Mouse (Mus musculus): Measurements from ENCODE around the gene Skap1. TPM values are rescaled to one million over a fixed set of nuclear protein-coding genes. Genes with fewer than 3 reads are reported as not detected.

The Skap1 gene
- polyA plus RNA-seq (2012; fragmentation: generic; extraction: Trizol): 0.02 TPM

- no peak within 1 kb of the TSS for H3K4me2 ChIP-seq (ENCODE audit: low read depth)
- H3K36me3 ChIP-seq (ENCODE audit: control insufficient read depth, insufficient read depth): no peaks in the 10 kb centered on the region
- TF ChIP-seq POLR2AphosphoS2 (IDR thresholded peaks at IDR 0.05; ENCODE audit: insufficient read length, low read depth) (no peak), POLR2A (IDR thresholded peaks at IDR 0.05; ENCODE audit: insufficient read length, low read depth) (no peak)
- no peak within 1 kb of the TSS for H3ac ChIP-seq (ENCODE audit: control insufficient read depth, insufficient read length)
- H3K79me2 ChIP-seq (ENCODE audit: control insufficient read depth, insufficient read depth): no peaks in the 10 kb centered on the region
- no peak within 1 kb of the TSS for H3K4me3 ChIP-seq
- peaks cover 75% of the 10 kb centered on the region for H3K27me3 ChIP-seq (ENCODE audit: control insufficient read depth, insufficient read depth, insufficient read length)
Measured at GRCm38 (mm10) chr11:96463986-96464715, at the start of gene Skap1. TSS of gene Skap1 (plus strand) at chr11:96464593.

GRCm38 (mm10) chr11:96421074-96421473 is 43.3 kb upstream of the Skap1 start:
- H3K4me2 ChIP-seq (ENCODE audit: low read depth): no peak overlapping the region
- no peak overlapping the region for H3ac ChIP-seq (ENCODE audit: control insufficient read depth, insufficient read length)
- no peak overlapping the region for H3K4me3 ChIP-seq
- TF ChIP-seq E2F4 (IDR thresholded peaks at IDR 0.05; ENCODE audit: insufficient read depth) (no peak), MAX (IDR thresholded peaks at IDR 0.05; ENCODE audit: low read depth) (no peak), TCF12 (IDR thresholded peaks at IDR 0.05; ENCODE audit: insufficient read depth, poor library complexity, severe bottlenecking) (no peak), SRF (IDR thresholded peaks at IDR 0.05; ENCODE audit: control insufficient read depth, insufficient read length, low read depth) (no peak), TCF3 (IDR thresholded peaks at IDR 0.05; ENCODE audit: insufficient read length, low read depth) (no peak), POLR2AphosphoS2 (IDR thresholded peaks at IDR 0.05; ENCODE audit: insufficient read length, low read depth) (no peak), REST (IDR thresholded peaks at IDR 0.05; ENCODE audit: insufficient read depth, insufficient read length) (no peak), MYOG (IDR thresholded peaks at IDR 0.05; ENCODE audit: control insufficient read depth in 1 of 3, insufficient read depth in 1 of 3, insufficient read length in 2 of 3, low read depth in 2 of 3) (no peak), MYOD1 (IDR thresholded peaks at IDR 0.05; ENCODE audit: control insufficient read depth in 1 of 3, insufficient read length in 2 of 3, low read depth in 2 of 3) (no peak)
- H3K36me3 ChIP-seq (ENCODE audit: control insufficient read depth, insufficient read depth): no peaks in the 10 kb centered on the region
- H3K27me3 ChIP-seq (ENCODE audit: control insufficient read depth, insufficient read depth, insufficient read length): no peaks in the 10 kb centered on the region
- no peaks in the 10 kb centered on the region for H3K79me2 ChIP-seq (ENCODE audit: control insufficient read depth, insufficient read depth)

- TF ChIP-seq TCF12 (IDR thresholded peaks at IDR 0.05; ENCODE audit: insufficient read depth, poor library complexity, severe bottlenecking) (no peak), REST (IDR thresholded peaks at IDR 0.05; ENCODE audit: insufficient read depth, insufficient read length) (no peak), MYOD1 (IDR thresholded peaks at IDR 0.05; ENCODE audit: control insufficient read depth in 1 of 3, insufficient read length in 2 of 3, low read depth in 2 of 3) (no peak), MAX (IDR thresholded peaks at IDR 0.05; ENCODE audit: low read depth) (no peak), POLR2AphosphoS2 (IDR thresholded peaks at IDR 0.05; ENCODE audit: insufficient read length, low read depth) (no peak), MYOG (IDR thresholded peaks at IDR 0.05; ENCODE audit: control insufficient read depth in 1 of 3, insufficient read depth in 1 of 3, insufficient read length in 2 of 3, low read depth in 2 of 3) (no peak), E2F4 (IDR thresholded peaks at IDR 0.05; ENCODE audit: insufficient read depth) (no peak), TCF3 (IDR thresholded peaks at IDR 0.05; ENCODE audit: insufficient read length, low read depth) (no peak)
- Histone ChIP-seq H3K4me2 (ENCODE audit: low read depth) (no peak overlapping the region), H3K27me3 (ENCODE audit: control insufficient read depth, insufficient read depth, insufficient read length) (no peaks in the 10 kb centered on the region)
Measured at GRCm38 (mm10) chr11:96421517-96422265, 42.7 kb upstream of the Skap1 start.

GRCm38 (mm10) chr11:96425193-96425592 is 39.2 kb upstream of the Skap1 start:
- Histone ChIP-seq H3K4me3 (no peak overlapping the region), H3K36me3 (ENCODE audit: control insufficient read depth, insufficient read depth) (no peaks in the 10 kb centered on the region), H3K4me2 (ENCODE audit: low read depth) (no peak overlapping the region), H3K79me2 (ENCODE audit: control insufficient read depth, insufficient read depth) (no peaks in the 10 kb centered on the region), H3ac (ENCODE audit: control insufficient read depth, insufficient read length) (no peak overlapping the region), H3K27me3 (ENCODE audit: control insufficient read depth, insufficient read depth, insufficient read length) (no peaks in the 10 kb centered on the region)
- TF ChIP-seq POLR2AphosphoS2 (IDR thresholded peaks at IDR 0.05; ENCODE audit: insufficient read length, low read depth): no peak
- no peak for TF ChIP-seq POLR2A (IDR thresholded peaks at IDR 0.05; ENCODE audit: insufficient read length, low read depth)
- no peak for TF ChIP-seq E2F4 (IDR thresholded peaks at IDR 0.05; ENCODE audit: insufficient read depth)
- no peak for TF ChIP-seq SRF (IDR thresholded peaks at IDR 0.05; ENCODE audit: control insufficient read depth, insufficient read length, low read depth)
- TF ChIP-seq REST (IDR thresholded peaks at IDR 0.05; ENCODE audit: insufficient read depth, insufficient read length): no peak
- no peak for TF ChIP-seq TCF3 (IDR thresholded peaks at IDR 0.05; ENCODE audit: insufficient read length, low read depth)
- TF ChIP-seq MAX (IDR thresholded peaks at IDR 0.05; ENCODE audit: low read depth): no peak
- TF ChIP-seq MYOG (IDR thresholded peaks at IDR 0.05; ENCODE audit: control insufficient read depth in 1 of 3, insufficient read depth in 1 of 3, insufficient read length in 2 of 3, low read depth in 2 of 3): no peak
- no peak for TF ChIP-seq USF1 (IDR thresholded peaks at IDR 0.05; ENCODE audit: low read depth)
- no peak for TF ChIP-seq MYOD1 (IDR thresholded peaks at IDR 0.05; ENCODE audit: control insufficient read depth in 1 of 3, insufficient read length in 2 of 3, low read depth in 2 of 3)
- TF ChIP-seq TCF12 (IDR thresholded peaks at IDR 0.05; ENCODE audit: insufficient read depth, poor library complexity, severe bottlenecking): no peak
- no peak for TF ChIP-seq CEBPB (IDR thresholded peaks at IDR 0.05; ENCODE audit: insufficient read depth, poor library complexity, severe bottlenecking)

More at GRCm38 (mm10) chr11:96421517-96422265, 42.7 kb upstream of the Skap1 start:
- H3K36me3 ChIP-seq (ENCODE audit: control insufficient read depth, insufficient read depth): no peaks in the 10 kb centered on the region
- no peak overlapping the region for H3ac ChIP-seq (ENCODE audit: control insufficient read depth, insufficient read length)
- no peaks in the 10 kb centered on the region for H3K79me2 ChIP-seq (ENCODE audit: control insufficient read depth, insufficient read depth)
- no peak overlapping the region for H3K4me3 ChIP-seq
